Mouse (Mus musculus) thymus, adult 18-20 months (tissue): ENCODE data around the gene Prok1.

Experiments used
- DNase-seq, 2 experiments: peaks; one replicate each; pipeline ENCODE4 v3.0.0; 2022; ENCODE audit warnings: mixed read lengths in 2 of 2

Gene Prok1

GRCm38 (mm10) chr3:107183178-107183577 lies 56.3 kb downstream of the Prok1 start:
- DNase-seq, result no peak
